Mouse (Mus musculus) spleen, adult 2 months (tissue): ENCODE data around the gene Tank.

Experiments used
- CTCF ChIP-seq: fragments of 200-500 bp; IDR thresholded peaks from 2 replicates; pipeline ENCODE4 v1.5.1; 2011; ENCODE audit warnings: mild to moderate bottlenecking, inconsistent platforms; ENCODE audit not compliant: insufficient read depth, insufficient read length, insufficient replicate concordance; ENCODE audit errors: extremely low read depth
- POLR2A ChIP-seq: fragments of 200-500 bp; IDR thresholded peaks from 2 replicates; pipeline ENCODE4 v1.6.1; 2011; ENCODE audit warnings: low read depth, low read length, inconsistent platforms

DNA sequence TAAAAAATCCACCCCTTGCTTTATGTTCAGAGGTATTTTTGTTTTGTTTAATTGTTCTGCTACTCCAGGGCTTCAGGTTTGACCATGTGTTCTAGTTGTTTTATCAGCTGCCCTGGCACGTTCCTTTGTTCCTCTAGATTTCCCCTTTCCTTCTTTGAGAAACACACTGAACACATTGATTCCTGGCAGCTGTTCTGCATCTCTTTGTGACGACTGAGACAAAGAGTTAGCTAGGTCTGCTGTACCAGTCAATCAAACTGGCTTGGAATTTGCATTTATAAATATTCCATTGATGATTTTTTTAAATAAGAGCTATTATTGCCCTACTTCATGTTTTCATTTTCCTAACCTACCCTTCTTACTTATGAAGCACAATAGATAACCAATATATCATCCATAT is 39.0 kb upstream of the Tank start:
- TF ChIP-seq CTCF, result no peak
- no peak for TF ChIP-seq POLR2A
